Mouse (Mus musculus) MEL (cell line): ENCODE measurements around the gene Gpatch1. TPM values are rescaled to one million over a fixed set of nuclear protein-coding genes. Genes with fewer than 3 reads are reported as not detected.

Experiments used
- DNase-seq: peaks from one replicate; pipeline ENCODE4 v3.0.0; 2011; ENCODE audit warnings: low read depth, low spot score
- H3K27ac ChIP-seq: 2 replicates; pipeline ENCODE4 v1.5.1; 2012; ENCODE audit warnings: low read depth, mild to moderate bottlenecking, control low read depth, low read length, moderate library complexity; ENCODE audit not compliant: control insufficient read depth
- H3K27me3 ChIP-seq, 2 experiments: fragments of 150-350 bp in 1 of 2; sonication (generic) in 1 of 2; 2 replicates each; pipeline ENCODE4 v1.6.1; 2012; ENCODE audit warnings: low read length in 2 of 2, mild to moderate bottlenecking in 2 of 2, improper control_type of control experiment in 1 of 2, moderate library complexity in 1 of 2; ENCODE audit not compliant: insufficient read depth in 2 of 2, control insufficient read depth in 1 of 2
- H3K36me3 ChIP-seq, 2 experiments: 2 replicates each; pipeline ENCODE4 v1.6.1; 2012 to 2014; ENCODE audit warnings: low read length in 2 of 2, improper control_type of control experiment in 1 of 2, inconsistent platforms in 1 of 2, mild to moderate bottlenecking in 1 of 2; ENCODE audit not compliant: insufficient read depth in 2 of 2, control insufficient read depth in 1 of 2
- H3K4me1 ChIP-seq, 2 experiments: fragments of 150-350 bp in 1 of 2; sonication (generic) in 1 of 2; 2 replicates each; pipeline ENCODE4 v1.6.1; 2012; ENCODE audit warnings: low read length in 2 of 2, improper control_type of control experiment in 1 of 2, mild to moderate bottlenecking in 1 of 2; ENCODE audit not compliant: insufficient read depth in 2 of 2, control insufficient read depth in 1 of 2
- H3K4me3 ChIP-seq, 2 experiments: fragments of 150-350 bp in 1 of 2; sonication (generic) in 1 of 2; 2 replicates each; pipeline ENCODE4 v1.5.1; 2012; ENCODE audit warnings: low read depth in 2 of 2, low read length in 2 of 2, mild to moderate bottlenecking in 2 of 2, moderate library complexity in 2 of 2, control low read depth in 1 of 2, improper control_type of control experiment in 1 of 2; ENCODE audit not compliant: control insufficient read depth in 1 of 2, insufficient read depth in 1 of 2
- H3K79me2 ChIP-seq: 2 replicates; pipeline ENCODE4 v1.6.1; 2012; ENCODE audit warnings: mild to moderate bottlenecking, low read length, moderate library complexity; ENCODE audit not compliant: control insufficient read depth, poor library complexity, insufficient read depth
- H3K9ac ChIP-seq: 2 replicates; pipeline ENCODE4 v1.6.1; 2012; ENCODE audit warnings: low read depth, mild to moderate bottlenecking, control low read depth, low read length, moderate library complexity; ENCODE audit not compliant: control insufficient read depth, poor library complexity, severe bottlenecking
- H3K9me3 ChIP-seq: fragments of 150-350 bp; sonication (generic); replicated peaks from 2 replicates; pipeline ENCODE4 v1.6.1; 2012; ENCODE audit warnings: mild to moderate bottlenecking, low read length, improper control_type of control experiment, moderate library complexity; ENCODE audit not compliant: insufficient read depth
- BHLHE40 ChIP-seq: IDR thresholded peaks from 2 replicates; pipeline ENCODE4 v1.6.1; 2012; ENCODE audit warnings: low read depth, mild to moderate bottlenecking, inconsistent platforms, low read length, improper control_type of control experiment, borderline replicate concordance
- CHD1 ChIP-seq: IDR thresholded peaks from 2 replicates; pipeline ENCODE4 v1.6.1; 2012; ENCODE audit warnings: low read depth, mild to moderate bottlenecking, inconsistent platforms, low read length, improper control_type of control experiment
- CHD2 ChIP-seq: IDR thresholded peaks from 2 replicates; pipeline ENCODE4 v1.6.1; 2011; ENCODE audit warnings: low read length, improper control_type of control experiment
- E2F4 ChIP-seq: IDR thresholded peaks from 2 replicates; pipeline ENCODE4 v1.6.1; 2011; ENCODE audit warnings: low read depth, low read length, improper control_type of control experiment, borderline replicate concordance
- ELF1 ChIP-seq: IDR thresholded peaks from 2 replicates; pipeline ENCODE4 v1.6.1; 2014; ENCODE audit warnings: low read depth, mild to moderate bottlenecking, inconsistent platforms, low read length, improper control_type of control experiment, moderate library complexity
- EP300 ChIP-seq, 2 experiments: IDR thresholded peaks; 2 replicates each; pipeline ENCODE4 v1.6.1; 2011; ENCODE audit warnings: improper control_type of control experiment in 2 of 2, low read length in 2 of 2, low read depth in 1 of 2, mild to moderate bottlenecking in 1 of 2
- GABPA ChIP-seq: IDR thresholded peaks from 2 replicates; pipeline ENCODE4 v1.6.1; 2012; ENCODE audit warnings: low read depth, mild to moderate bottlenecking, inconsistent platforms, low read length, improper control_type of control experiment, moderate library complexity
- HCFC1 ChIP-seq: IDR thresholded peaks from 2 replicates; pipeline ENCODE4 v1.6.1; 2012; ENCODE audit warnings: low read depth, mild to moderate bottlenecking, inconsistent platforms, low read length, improper control_type of control experiment, moderate library complexity
- KAT2A ChIP-seq: conservative IDR thresholded peaks from 2 replicates; pipeline ENCODE4 v1.6.1; 2012; ENCODE audit warnings: low read depth, low read length, improper control_type of control experiment, inconsistent platforms
- MAX ChIP-seq: IDR thresholded peaks from 2 replicates; pipeline ENCODE4 v1.6.1; 2011; ENCODE audit warnings: low read length, improper control_type of control experiment
- MEF2A ChIP-seq: IDR thresholded peaks from 2 replicates; pipeline ENCODE4 v1.6.1; 2014; ENCODE audit warnings: low read depth, mild to moderate bottlenecking, inconsistent platforms, low read length, improper control_type of control experiment; ENCODE audit not compliant: poor library complexity, insufficient replicate concordance, severe bottlenecking; ENCODE audit errors: extremely low read depth
- MXI1 ChIP-seq: IDR thresholded peaks from 2 replicates; pipeline ENCODE4 v1.6.1; 2011; ENCODE audit warnings: mild to moderate bottlenecking, low read depth, low read length, improper control_type of control experiment
- MYB ChIP-seq: IDR thresholded peaks from 2 replicates; pipeline ENCODE4 v1.6.1; 2011; ENCODE audit warnings: mild to moderate bottlenecking, low read depth, low read length, improper control_type of control experiment
- NRF1 ChIP-seq: IDR thresholded peaks from 2 replicates; pipeline ENCODE4 v1.6.1; 2014; ENCODE audit warnings: low read depth, mild to moderate bottlenecking, inconsistent platforms, low read length, improper control_type of control experiment, moderate library complexity; ENCODE audit not compliant: poor library complexity, insufficient read depth, severe bottlenecking
- POLR2A ChIP-seq, 2 experiments: IDR thresholded peaks; 2 replicates each; pipeline ENCODE4 v1.6.1; 2011 to 2012; ENCODE audit warnings: low read length in 2 of 2, mild to moderate bottlenecking in 2 of 2, control low read depth in 1 of 2, improper control_type of control experiment in 1 of 2, low read depth in 1 of 2, moderate library complexity in 1 of 2; ENCODE audit not compliant: control insufficient read depth in 1 of 2, insufficient read depth in 1 of 2, poor library complexity in 1 of 2
- POLR2AphosphoS5 ChIP-seq: IDR thresholded peaks from 2 replicates; pipeline ENCODE4 v1.6.1; 2012; ENCODE audit warnings: low read depth, borderline replicate concordance, mild to moderate bottlenecking, inconsistent platforms, low read length, moderate library complexity, mixed read lengths
- RAD21 ChIP-seq: IDR thresholded peaks from 2 replicates; pipeline ENCODE4 v1.6.1; 2011; ENCODE audit warnings: mild to moderate bottlenecking, low read depth, low read length, improper control_type of control experiment
- RCOR1 ChIP-seq: IDR thresholded peaks from 2 replicates; pipeline ENCODE4 v1.6.1; 2012; ENCODE audit warnings: low read depth, mild to moderate bottlenecking, inconsistent platforms, low read length, improper control_type of control experiment
- TAL1 ChIP-seq: IDR thresholded peaks from 2 replicates; pipeline ENCODE4 v1.6.1; 2012; ENCODE audit warnings: mild to moderate bottlenecking, inconsistent platforms, low read length, moderate library complexity, mixed read lengths
- UBTF ChIP-seq: IDR thresholded peaks from 2 replicates; pipeline ENCODE4 v1.6.1; 2012; ENCODE audit warnings: low read depth, mild to moderate bottlenecking, inconsistent platforms, low read length, improper control_type of control experiment, moderate library complexity, borderline replicate concordance; ENCODE audit not compliant: insufficient read depth
- USF1 ChIP-seq: IDR thresholded peaks from 2 replicates; pipeline ENCODE4 v1.6.1; 2014; ENCODE audit warnings: low read depth, mild to moderate bottlenecking, inconsistent platforms, low read length, improper control_type of control experiment, moderate library complexity
- USF2 ChIP-seq, 2 experiments: IDR thresholded peaks; 2 replicates each; pipeline ENCODE4 v1.6.1; 2011 to 2012; ENCODE audit warnings: improper control_type of control experiment in 2 of 2, low read length in 2 of 2, borderline replicate concordance in 1 of 2, inconsistent platforms in 1 of 2, low read depth in 1 of 2, mild to moderate bottlenecking in 1 of 2; ENCODE audit not compliant: insufficient read depth in 1 of 2
- ZMIZ1 ChIP-seq: IDR thresholded peaks from 2 replicates; pipeline ENCODE4 v1.6.1; 2012; ENCODE audit warnings: low read depth, mild to moderate bottlenecking, inconsistent platforms, low read length, improper control_type of control experiment, moderate library complexity
- ZNF384 ChIP-seq: IDR thresholded peaks from 2 replicates; pipeline ENCODE4 v1.6.1; 2012; ENCODE audit warnings: low read depth, mild to moderate bottlenecking, inconsistent platforms, low read length, improper control_type of control experiment
- polyA plus RNA-seq, 2 experiments: library from polyadenylated mRNA; stranded (reverse) in 1 of 2; unstranded in 1 of 2; fragments of >175 nt in 1 of 2; fragments of >200 nt in 1 of 2; gene quantifications; 2 replicates each; pipeline versions ENCODE4 v1.2.1 to v1.2.4; 2012; ENCODE audit warnings: low replicate concordance in 2 of 2, low read depth in 1 of 2; ENCODE audit not compliant: insufficient read length in 2 of 2, insufficient read depth in 1 of 2, missing spikeins in 1 of 2
- total RNA-seq: library from RNA; depleted of rRNA; stranded (reverse); fragments of 300-350 nt; gene quantifications from 2 replicates; pipeline ENCODE4 v1.2.3, GENCODE M21; 2012

The Gpatch1 gene
- total and polyA plus RNA-seq, 3 experiments = 8.5 to 13.4 TPM; not detected in 1

- Histone ChIP-seq H3K27me3 (no peaks in the 10 kb centered on the region; a peak in 1 of 4 replicates), H3K9ac (no peak overlapping the region), H3K4me3 (no peak overlapping the region), H3K36me3 (peaks cover 0 to 3% of the 10 kb centered on the region in 2 experiments; a peak in 1 of 4 replicates), H3K9me3 (no peaks in the 10 kb centered on the region), H3K27ac (no peak overlapping the region)
- DNase-seq = no peak
- TF ChIP-seq E2F4 (no peak), MXI1 (no peak), CHD2 (no peak), TAL1 (no peak), ELF1 (no peak), HCFC1 (no peak), CHD1 (no peak), POLR2AphosphoS5 (no peak), ZNF384 (no peak), USF2 (IDR thresholded peaks at IDR 0.05; ENCODE audit: borderline replicate concordance in 1 of 2, insufficient read depth in 1 of 2, low read depth in 1 of 2, low read length in 2 of 2) (no peak)
- TF ChIP-seq, all 39 proteins: peak for 0
- H3K4me1 ChIP-seq = peaks cover 0 to 3% of the 10 kb centered on the region in 2 experiments; a peak in 2 of 4 replicates
- peaks cover 3% of the 10 kb centered on the region; the same call in 1 of the 2 replicates for H3K79me2 ChIP-seq
Measured at GRCm38 (mm10) chr7:35322732-35323420, 4.6 kb upstream of the Gpatch1 start.

- no peak for TF ChIP-seq MAX
- TF ChIP-seq NRF1 = no peak
- no peak for TF ChIP-seq USF1
- TF ChIP-seq BHLHE40 = no peak
- TF ChIP-seq UBTF = no peak
- no peak for TF ChIP-seq KAT2A
- TF ChIP-seq RAD21 = no peak
- no peak for TF ChIP-seq MXI1
- no peak for TF ChIP-seq MEF2A
- TF ChIP-seq EP300 (IDR thresholded peaks at IDR 0.05; ENCODE audit: low read depth in 1 of 2, low read length in 2 of 2) = no peak
- TF ChIP-seq GABPA = no peak
- no peak for TF ChIP-seq MYB
- TF ChIP-seq RCOR1 = no peak
- no peak for TF ChIP-seq POLR2A (IDR thresholded peaks at IDR 0.05; ENCODE audit: control insufficient read depth in 1 of 2, insufficient read depth in 1 of 2, low read depth in 1 of 2, low read length in 2 of 2, poor library complexity in 1 of 2)
- TF ChIP-seq HCFC1 = no peak
- TF ChIP-seq ZMIZ1 = no peak
- TF ChIP-seq, all 39 proteins: peak for 0
- H3K36me3 ChIP-seq = peaks cover 0 to 3% of the 10 kb centered on the region in 2 experiments; a peak in 1 of 4 replicates
- H3K27me3 ChIP-seq = no peaks in the 10 kb centered on the region; a peak in 1 of 4 replicates
- peaks cover 3% of the 10 kb centered on the region; the same call in 1 of the 2 replicates for H3K79me2 ChIP-seq
- no peaks in the 10 kb centered on the region for H3K9me3 ChIP-seq
- no peak for DNase-seq
- H3K4me1 ChIP-seq = peaks cover 0 to 7% of the 10 kb centered on the region in 2 experiments; a peak in 2 of 4 replicates
- H3K4me3 ChIP-seq = no peak overlapping the region
- no peak overlapping the region for H3K9ac ChIP-seq
- H3K27ac ChIP-seq = no peak overlapping the region
Measured at GRCm38 (mm10) chr7:35322161-35322560, 3.9 kb upstream of the Gpatch1 start.
